Mouse (Mus musculus) testis, adult 2 months (tissue): ENCODE measurements around the gene Mob1a.

Experiments used
- CTCF ChIP-seq: fragments of 200-500 bp; IDR thresholded peaks from 2 replicates; pipeline ENCODE4 v1.5.1; 2012; ENCODE audit warnings: low read depth, mild to moderate bottlenecking, inconsistent platforms, low read length, moderate library complexity; ENCODE audit not compliant: control insufficient read depth, insufficient read depth, insufficient replicate concordance
- POLR2A ChIP-seq: fragments of 200-500 bp; IDR thresholded peaks from 2 replicates; pipeline ENCODE4 v1.6.1; 2012; ENCODE audit warnings: low read depth, mild to moderate bottlenecking, inconsistent platforms, low read length, moderate library complexity; ENCODE audit not compliant: control insufficient read depth

DNA sequence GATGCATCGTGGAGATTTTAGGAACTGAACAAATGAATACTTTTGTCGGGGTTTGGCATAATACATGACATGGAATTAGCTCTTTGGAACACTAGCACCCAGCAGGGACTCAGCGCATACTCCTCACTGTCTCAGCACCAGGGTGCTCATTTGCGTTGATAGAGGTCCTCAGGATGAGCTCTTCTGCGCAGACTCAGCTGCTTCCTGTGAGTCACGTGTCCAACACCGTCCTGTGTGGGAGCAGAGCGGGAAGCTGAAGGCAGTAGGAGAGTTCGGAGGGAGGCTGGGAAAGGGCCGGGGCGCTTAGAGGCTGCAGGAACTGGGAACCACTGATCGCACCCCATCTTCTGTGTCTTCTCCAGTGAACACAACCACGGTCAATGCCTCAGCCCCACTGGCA, 48.7 kb upstream of the Mob1a start:
- TF ChIP-seq CTCF (no peak), POLR2A (no peak)
